Mouse (Mus musculus) left cerebral cortex, adult 18-20 months (tissue): ENCODE measurements at regions not wholly inside any gene's neighbourhood (a gene's known extent, or its start where the extent isn't known, plus 50 kb on each side); places are given as distances from the start of the nearest gene placed in this dataset.

ENCODE experiments used
- DNase-seq, 2 experiments: peaks; one replicate each; pipeline ENCODE4 v3.0.0; 2021 to 2022; ENCODE audit warnings: low spot score in 2 of 2, mixed read lengths in 1 of 2

- no peak for DNase-seq
Measured at GRCm38 (mm10) chr2:147529161-147529560, 167.4 kb downstream of the Pax1 start.

GRCm38 (mm10) chr2:147515436-147515835 is 153.7 kb downstream of the Pax1 start:
- DNase-seq, result no peak

GRCm38 (mm10) chr2:147514748-147515147 is 153.0 kb downstream of the Pax1 start:
- no peak for DNase-seq

GRCm38 (mm10) chr2:147503962-147504361 is 142.2 kb downstream of the Pax1 start:
- no peak for DNase-seq

GRCm38 (mm10) chr2:147498731-147499130 is 137.0 kb downstream of the Pax1 start:
- no peak for DNase-seq

- DNase-seq, result no peak
Measured at GRCm38 (mm10) chr2:147455932-147456331, 94.2 kb downstream of the Pax1 start.

GRCm38 (mm10) chr2:147454362-147455257 is 92.9 kb downstream of the Pax1 start:
- peak; percentile 7 to 11 for DNase-seq
